Mouse (Mus musculus): ENCODE results near the gene Evpl.

The Evpl gene

DNA sequence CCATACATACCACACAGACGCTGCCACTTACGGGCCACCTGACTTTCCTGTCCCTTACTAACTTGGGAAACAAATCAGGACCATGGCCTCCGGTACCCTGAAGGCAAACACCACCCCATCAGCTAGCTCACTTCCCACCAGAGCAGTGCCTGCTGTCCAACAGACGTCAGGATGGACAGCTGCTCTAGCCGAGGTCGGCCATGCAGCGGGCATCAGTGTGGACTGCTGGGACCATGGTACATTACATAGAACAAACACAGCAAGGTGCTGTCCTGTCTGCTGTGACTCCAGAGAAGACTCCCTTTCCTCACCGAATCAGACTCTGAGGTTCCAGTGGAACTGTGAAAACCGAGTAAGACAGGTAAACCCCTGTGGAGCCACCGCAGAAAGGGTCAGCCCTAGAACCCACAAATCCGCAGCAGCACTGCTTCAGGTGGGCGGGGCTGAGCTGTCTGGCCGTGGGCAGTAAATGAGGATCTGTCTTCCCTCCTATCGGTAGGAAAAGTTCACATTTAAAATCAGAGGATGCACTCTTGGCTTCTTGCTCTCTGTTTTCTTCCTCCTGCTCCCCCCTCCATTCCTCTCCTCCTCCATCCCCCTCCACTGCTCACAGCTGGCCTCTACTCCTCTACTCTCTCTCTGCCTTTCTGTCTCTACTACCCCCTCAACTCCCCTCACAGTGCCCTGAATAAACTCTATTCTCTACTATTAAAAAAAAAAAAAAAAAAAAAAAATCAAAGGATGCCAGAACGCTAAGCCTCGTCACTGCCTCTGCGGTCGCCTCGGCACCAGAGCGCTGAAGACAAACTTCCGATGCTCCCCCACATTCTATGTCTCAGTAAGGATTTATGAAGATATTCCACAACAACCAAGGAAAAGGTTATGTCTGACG is 17.5 kb upstream of the Evpl start:
- DNase-seq (ENCODE audit: low read depth), result no peak

GRCm38 (mm10) chr11:116254627-116255026 is 16.8 kb upstream of the Evpl start:
- no peak for DNase-seq (ENCODE audit: low read depth)

- no peak for DNase-seq (ENCODE audit: low read depth)
Observed at GRCm38 (mm10) chr11:116253076-116253600, 15.3 kb upstream of the Evpl start.

DNA sequence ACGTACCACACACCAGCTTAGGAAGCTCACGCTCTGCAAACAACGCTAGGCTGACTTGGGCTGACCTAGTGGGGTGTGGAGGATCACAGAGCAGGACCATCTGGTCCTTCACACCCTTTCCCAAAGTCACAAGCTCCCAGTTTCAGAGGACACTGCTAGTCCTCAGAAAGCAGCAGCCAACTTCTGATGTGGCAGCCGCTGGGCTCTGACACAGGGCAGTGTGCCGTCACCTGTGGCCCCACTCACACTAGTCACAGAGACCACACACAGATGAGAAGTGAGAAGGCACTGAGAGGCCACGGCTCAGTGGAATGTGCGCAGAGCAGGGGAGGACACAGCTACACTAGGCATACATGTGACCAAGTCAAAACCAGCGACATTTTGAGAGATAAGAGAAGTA is 13.0 kb upstream of the Evpl start:
- no peak for DNase-seq (ENCODE audit: low read depth)

DNA sequence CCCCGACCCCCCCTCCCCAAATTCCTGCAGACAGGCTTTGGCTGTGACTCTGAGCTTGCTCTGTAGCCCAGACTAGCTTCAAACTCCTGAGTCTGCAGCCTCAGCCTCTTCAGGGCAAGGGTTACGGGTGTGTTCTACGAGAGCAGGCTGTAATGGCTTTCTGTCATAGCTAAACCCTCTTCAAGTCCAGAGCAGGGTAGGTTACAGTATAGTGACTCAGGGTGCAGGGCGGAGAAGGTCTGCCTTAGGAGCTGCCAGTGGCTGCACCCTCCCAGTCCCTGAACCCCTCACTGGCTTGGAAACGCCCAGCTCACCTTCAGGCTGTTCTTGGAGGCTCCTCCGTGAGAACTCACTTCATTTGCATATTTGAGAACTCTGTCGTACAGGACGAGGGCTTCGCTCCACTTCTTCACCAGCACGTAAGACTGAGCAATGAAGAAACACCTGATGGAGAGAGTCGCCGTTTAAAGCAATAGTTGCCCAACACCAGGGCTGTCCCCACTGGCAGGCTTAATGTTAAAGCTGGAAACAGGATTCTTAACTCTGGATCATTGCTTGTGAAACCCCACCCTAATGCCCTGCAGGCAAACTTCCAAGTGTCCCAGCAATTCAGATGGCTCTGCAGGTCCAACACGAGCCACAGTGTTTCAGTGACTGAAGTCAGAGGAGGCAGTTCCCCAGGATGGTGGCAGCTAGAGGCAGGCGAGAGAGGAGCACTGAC is 9.8 kb upstream of the Evpl start:
- no peak for DNase-seq (ENCODE audit: low read depth)

GRCm38 (mm10) chr11:116245616-116246015 is 7.7 kb upstream of the Evpl start:
- no peak for DNase-seq (ENCODE audit: low read depth)

- no peak for DNase-seq (ENCODE audit: low read depth)
Observed at GRCm38 (mm10) chr11:116244580-116244979, 6.7 kb upstream of the Evpl start.

DNA sequence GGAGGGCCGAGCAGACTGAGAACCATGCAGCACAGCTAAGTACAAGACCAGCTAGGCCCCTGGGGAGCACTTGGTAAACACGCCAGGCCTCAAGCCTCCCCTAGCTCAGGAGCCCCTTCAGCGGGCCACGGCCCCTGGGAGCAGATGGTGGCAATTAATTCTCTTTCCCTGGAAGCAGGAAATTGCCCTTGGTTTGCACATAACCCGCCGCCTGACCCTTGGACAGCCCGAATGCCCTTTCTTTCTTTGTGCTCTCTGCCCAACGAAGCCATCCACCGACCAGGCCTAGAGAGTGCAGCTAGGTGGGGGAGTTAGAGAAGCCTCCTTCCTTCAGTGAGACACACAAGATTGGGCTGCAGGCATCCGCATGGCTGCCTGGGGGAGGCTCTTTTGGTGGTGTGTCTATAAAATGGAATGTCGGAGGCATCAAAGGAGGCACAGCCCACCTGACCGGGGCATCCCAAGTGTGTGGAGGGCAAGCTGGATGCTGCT is 3.9 kb upstream of the Evpl start:
- no peak for DNase-seq (ENCODE audit: low read depth)

DNA sequence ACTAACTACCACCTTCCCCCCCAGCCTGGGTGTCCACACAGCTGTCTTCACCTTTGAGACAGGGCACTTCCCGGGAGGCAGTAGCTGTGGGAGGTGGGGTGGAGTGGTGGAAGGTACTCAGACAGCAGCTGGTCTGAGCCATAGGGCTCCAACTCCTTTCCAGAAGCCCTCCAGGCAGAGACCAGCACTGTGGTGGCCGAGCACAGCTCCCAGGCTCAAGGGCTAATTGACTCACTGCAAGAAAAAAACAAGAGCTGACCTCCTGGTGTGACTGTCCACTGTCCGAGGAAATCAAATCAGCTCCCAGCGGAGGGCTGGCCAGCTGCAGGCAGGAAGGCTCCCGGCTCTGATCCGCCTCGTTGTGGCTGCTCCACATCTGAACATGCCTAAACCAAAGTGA is 1.9 kb upstream of the Evpl start:
- no peak for DNase-seq (ENCODE audit: low read depth)

DNA sequence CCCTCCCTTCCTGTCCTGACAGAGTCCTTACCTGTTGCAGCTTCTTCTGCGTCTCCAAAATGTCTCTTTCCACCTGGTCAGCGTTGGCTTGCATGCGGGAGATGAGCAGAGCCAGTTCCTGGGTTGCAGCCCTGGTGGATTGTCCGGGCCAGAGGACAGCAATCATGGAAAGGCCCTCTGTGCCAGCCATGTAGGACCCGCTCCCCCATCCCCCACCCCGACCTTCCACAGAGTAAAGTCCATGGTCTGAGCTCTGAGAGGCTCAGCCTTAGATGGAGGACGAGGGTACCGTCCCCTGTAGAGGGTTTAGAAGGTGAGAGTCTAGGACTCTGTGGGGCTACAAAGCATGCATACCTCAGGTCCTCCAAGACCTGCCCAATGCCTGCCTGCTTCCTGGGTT is 3.0 kb downstream of the Evpl start:
- no peak for DNase-seq (ENCODE audit: low read depth)

DNA sequence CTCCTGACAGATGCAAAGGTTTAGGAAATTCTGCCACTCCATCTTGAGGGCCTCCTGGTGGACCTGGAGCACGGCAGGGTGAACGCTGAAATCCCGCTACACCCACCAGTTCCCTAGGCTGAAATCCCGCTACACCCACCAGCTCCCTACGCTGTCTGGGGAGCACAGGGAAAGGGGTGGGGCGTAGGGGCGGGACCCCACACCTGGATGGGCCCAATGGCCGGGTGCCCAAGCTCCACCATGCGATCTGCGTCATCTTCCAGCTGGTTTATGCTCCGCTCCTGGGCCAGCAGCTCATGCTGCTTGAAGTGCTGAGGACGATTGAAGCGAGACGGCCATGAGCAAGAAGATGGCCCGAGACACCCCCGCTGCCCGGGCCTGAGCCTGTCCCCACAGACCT is 5.5 kb downstream of the Evpl start:
- no peak for DNase-seq (ENCODE audit: low read depth)

GRCm38 (mm10) chr11:116228699-116229098 is 9.2 kb downstream of the Evpl start:
- DNase-seq (ENCODE audit: low read depth), result no peak

DNA sequence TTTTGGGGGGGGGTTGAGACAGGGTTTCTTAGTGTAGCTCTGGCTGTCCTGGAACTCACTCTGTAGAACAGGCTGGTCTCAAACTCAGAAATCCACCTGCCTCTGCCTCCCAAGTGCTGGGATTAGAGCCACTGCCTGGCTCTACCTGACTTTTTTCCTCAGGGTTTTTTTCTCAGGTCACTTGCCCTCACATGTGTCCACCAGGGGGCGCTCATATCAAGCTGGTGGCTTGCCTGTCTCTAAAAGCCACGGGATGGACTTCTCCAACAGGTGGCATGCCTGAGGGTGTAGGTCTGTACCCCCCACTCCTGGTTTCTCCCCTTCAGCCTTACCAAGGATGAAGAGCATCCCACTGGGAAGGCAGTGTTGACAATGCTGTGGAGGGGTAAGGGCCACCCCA is 11.5 kb downstream of the Evpl start:
- DNase-seq (ENCODE audit: low read depth), result peak; percentile 75

GRCm38 (mm10) chr11:116222740-116223059 is 15.2 kb downstream of the Evpl start:
- no peak for DNase-seq (ENCODE audit: low read depth)

- no peak for DNase-seq (ENCODE audit: low read depth)
Observed at GRCm38 (mm10) chr11:116221931-116222739, 15.7 kb downstream of the Evpl start.

DNA sequence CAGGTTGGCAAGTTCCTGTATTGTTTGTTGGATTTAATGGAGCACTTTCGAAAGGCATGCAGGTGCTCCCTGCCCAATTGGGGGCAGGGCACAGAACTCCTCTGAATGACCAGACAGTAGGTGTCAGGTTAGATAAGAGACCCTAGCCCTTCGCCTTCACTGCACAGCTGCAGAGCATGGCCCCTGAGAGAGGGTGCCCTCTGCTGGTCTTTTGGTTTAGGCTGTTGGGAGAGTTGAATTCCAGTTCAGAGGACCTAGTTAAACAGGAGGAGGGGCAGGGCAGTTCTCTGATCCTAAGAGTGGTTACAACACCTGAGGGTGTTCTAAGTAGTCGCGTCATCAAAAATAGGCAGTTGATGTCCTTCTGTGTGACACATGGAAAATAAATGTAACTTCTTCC is 18.0 kb downstream of the Evpl start:
- DNase-seq (ENCODE audit: low read depth), result peak; percentile 54

GRCm38 (mm10) chr11:116218737-116219400 is 19.0 kb downstream of the Evpl start:
- DNase-seq (ENCODE audit: low read depth), result no peak

- no peak for DNase-seq (ENCODE audit: low read depth)
Observed at GRCm38 (mm10) chr11:116218263-116218662, 19.6 kb downstream of the Evpl start.

DNA sequence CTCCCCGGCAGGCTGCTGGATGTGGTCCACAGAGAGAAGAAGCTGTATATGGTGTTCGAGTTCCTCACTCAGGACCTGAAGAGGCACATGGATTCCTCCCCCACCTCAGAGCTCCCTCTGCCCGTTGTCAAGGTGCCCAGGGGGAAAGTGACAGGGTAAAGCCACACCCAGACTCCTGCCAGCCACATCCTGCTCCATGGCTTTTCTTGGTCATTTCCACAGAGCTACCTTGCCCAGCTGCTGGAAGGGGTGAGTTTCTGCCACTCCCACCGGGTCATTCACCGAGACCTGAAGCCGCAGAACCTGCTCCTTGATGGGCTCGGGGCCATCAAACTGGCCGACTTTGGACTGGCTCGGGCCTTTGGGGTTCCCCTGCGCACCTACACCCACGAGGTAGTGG is 21.3 kb downstream of the Evpl start:
- no peak for DNase-seq (ENCODE audit: low read depth)

- DNase-seq (ENCODE audit: low read depth), result no peak
Observed at GRCm38 (mm10) chr11:116215991-116216390, 21.9 kb downstream of the Evpl start.

GRCm38 (mm10) chr11:116215181-116215580 is 22.7 kb downstream of the Evpl start:
- DNase-seq (ENCODE audit: low read depth), result no peak
